Mouse (Mus musculus) left cerebral cortex, postnatal 25 days (tissue): ENCODE measurements at regions not wholly inside any gene's neighbourhood (a gene's known extent, or its start where the extent isn't known, plus 50 kb on each side); places are given as distances from the start of the nearest gene placed in this dataset.

ENCODE experiments used
- DNase-seq, 2 experiments: peaks; one replicate each; pipeline ENCODE4 v3.0.0; 2022; ENCODE audit warnings: low spot score in 2 of 2, mixed read lengths in 1 of 2
- intact Hi-C: fragments of 180-260 bp; cut with DNase I; formaldehyde crosslinking; loops from one replicate; pipeline ENCODE4 v1.15.1; 2025

DNA sequence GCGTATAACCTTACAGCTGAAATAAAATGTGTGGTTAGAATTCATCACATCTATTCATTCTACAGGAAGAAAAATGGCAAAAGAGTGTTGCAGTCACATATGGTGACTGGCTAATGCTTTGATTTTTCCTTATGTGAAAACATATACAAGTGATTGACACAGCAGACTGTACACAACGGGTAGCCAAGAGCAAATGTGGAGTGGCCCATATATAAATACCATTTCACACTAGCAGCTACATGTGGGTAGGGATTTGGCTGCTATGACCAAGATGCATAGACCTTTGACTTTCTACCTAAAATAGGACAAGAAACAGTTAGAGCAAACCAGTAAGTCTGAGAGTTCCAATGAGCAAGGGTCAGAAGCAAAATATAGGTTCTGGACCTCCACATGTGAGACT is 761.8 kb downstream of the Pla2g4a start:
- DNase-seq = no peak
- intact Hi-C loops = loop anchor here (10.0 kb wide), 1 partner anchor 164 kb away; no protein-coding TSS in a partner anchor

DNA sequence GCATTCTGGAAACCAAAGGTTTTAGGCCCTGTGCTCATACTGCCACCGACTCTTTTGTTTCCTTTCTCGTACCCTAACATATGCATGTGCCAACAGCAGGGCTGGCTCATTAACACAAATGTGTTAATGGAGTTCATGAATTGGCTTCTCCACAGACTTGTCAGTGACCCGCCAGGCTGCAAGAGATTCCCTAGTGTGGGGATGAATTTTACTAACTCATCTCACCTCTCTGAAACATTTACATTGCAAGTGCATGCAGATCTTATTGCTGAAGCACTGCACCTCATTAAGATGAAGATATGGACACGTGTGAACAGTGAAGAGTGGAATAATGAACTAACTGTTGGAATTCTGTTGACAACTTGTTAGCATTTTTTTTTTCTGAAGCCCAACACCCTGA is 762.2 kb downstream of the Pla2g4a start:
- DNase-seq = no peak
- intact Hi-C loops = loop anchor here (10.0 kb wide), 1 partner anchor 164 kb away; no protein-coding TSS in a partner anchor
